Mouse (Mus musculus) T-helper 17 cell (primary cell): ENCODE results near the gene Tlcd1.
"Not testable (repeated sequence)": the region's sequence is repeated elsewhere in the genome, so short reads cannot be mapped to it uniquely, and the experiment has no call there.

Experiments
- in situ Hi-C, 2 experiments: fragments of 300-600 bp; cut with MboI, MseI; formaldehyde crosslinking; loops; 1 replicate in 1 of 2; 2 replicates in 1 of 2; pipeline ENCODE4 v1.15.1; 2025; ENCODE audit warnings: high pct_unique_total_duplicates in 2 of 2

Gene Tlcd1

DNA sequence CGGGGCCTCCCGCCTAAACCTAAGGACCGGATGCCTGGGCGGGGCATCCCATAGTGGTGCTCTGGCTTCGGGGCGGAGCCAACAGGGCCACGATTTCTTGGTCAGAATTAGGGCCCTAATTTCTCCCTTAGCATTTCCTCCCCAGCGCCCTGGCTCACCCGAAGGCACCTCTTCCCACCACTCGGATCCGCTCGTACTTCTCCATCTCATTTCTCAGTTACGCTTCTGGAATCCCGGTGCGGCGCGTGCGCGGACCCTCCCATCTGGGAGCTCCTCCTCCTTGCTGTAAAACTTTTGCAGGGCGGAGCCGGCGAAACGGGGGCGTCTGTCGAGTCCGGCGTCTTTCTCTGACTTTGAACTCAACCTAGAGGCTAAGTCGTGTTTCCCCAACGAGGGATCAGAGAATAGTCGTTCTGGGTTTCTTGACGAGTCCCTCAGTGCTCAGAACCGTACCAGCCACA lies at the start of gene Tlcd1, which contains the start of gene Nek8:
Tlcd1 (plus strand) TSS at position 310 of the 461 bp plus-strand sequence.
Nek8 (minus strand) TSS at position 274 of the 461 bp plus-strand sequence.
- in situ Hi-C loops, result loop anchor here in 1 of 2 experiments (10.0 kb wide), 1 partner anchor 958 kb away; no protein-coding TSS in a partner anchor

DNA sequence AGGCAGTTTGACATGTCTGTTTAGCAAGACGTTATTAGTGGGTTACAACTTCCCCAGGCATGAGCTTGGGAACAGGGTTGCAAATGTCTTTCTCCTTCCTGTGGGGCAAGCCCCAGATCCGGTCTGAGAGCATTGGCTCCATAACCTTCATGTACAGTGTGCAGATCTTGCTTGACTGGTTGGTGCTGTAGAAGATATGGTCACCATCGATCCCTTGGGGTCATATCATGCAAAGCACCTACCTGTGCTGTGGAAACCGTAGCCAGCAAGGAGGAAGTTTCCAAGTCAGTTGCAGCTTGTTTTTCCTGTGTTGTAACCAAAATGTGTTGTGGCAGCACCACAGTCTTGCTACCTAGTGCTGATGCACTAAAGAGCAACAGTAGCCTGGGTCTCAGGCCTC lies 49.8 kb upstream of the Tlcd1 start:
- in situ Hi-C loops, result loop anchor here (5.0 to 10.0 kb wide), 3 partner anchors 54 to 1692 kb away; no protein-coding TSS in a partner anchor

GRCm38 (mm10) chr11:78129458-78129857 lies 47.1 kb upstream of the Tlcd1 start:
- in situ Hi-C loops, result loop anchor here (5.0 to 10.0 kb wide), 3 partner anchors 57 to 1695 kb away; no protein-coding TSS in a partner anchor

GRCm38 (mm10) chr11:78133915-78134314 lies 42.6 kb upstream of the Tlcd1 start:
- in situ Hi-C loops, result no loop called here

DNA sequence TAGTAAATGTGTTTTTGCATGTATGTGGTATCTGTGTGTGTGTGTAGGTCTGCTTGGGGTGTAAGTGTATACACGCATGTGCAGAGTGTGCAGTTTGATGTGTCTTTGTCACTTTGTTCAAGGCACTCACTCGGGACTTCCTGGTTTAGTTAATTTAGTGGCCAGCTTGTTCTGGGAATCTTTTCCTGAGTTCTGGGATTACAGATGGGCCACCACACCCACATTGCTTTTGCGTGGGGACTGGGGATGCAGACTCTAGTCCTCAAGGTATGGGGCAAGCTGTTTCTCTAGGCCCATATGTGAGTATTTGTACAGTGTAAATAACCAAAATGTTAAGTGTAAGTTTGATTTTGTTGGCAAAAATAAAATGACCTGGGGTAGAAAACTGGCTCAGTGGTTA lies 42.2 kb upstream of the Tlcd1 start:
- in situ Hi-C loops, result no loop called here

DNA sequence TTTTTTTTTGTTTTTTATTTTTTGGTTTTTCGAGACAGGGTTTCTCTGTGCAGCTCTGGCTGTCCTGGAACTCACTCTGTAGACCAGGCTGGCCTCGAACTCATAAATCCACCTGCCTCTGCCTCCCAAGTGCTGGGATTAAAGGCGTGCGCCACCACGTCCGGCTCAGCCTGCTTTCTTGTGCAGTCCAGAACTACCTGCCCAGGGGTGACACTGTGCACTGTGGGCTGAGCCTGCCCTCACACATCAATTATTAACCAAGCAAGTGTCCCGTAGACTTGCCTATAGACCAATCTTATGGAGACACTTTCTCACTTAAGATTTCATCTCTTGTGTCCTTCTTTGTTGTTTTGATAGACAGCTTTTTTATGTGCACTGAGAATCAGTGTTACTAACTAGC lies 41.2 kb upstream of the Tlcd1 start:
- in situ Hi-C loops, result not testable (repeated sequence)

- in situ Hi-C loops, result no loop called here
Observed at GRCm38 (mm10) chr11:78136132-78136531, 40.4 kb upstream of the Tlcd1 start.

DNA sequence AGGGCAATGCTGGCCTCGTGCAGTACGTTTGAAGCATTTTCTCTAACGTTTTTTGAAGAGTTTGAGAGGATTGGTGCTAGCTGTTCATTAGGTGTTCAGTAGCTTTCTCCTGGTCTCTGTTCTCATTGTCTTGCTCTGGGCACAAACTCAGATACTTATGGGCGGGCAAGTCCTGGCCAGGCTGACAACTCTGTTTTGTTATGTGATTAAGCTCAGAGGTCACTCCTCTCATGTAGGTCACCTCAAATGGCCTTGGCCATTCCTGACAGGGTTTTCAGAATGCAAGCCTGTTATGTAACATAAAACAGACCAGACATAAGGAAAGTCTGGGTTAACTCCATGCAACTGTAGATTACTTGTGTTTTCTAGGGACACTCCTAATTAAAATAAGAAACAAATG lies 38.9 kb upstream of the Tlcd1 start:
- in situ Hi-C loops, result no loop called here

GRCm38 (mm10) chr11:78138023-78138422 lies 38.5 kb upstream of the Tlcd1 start:
- in situ Hi-C loops, result no loop called here

DNA sequence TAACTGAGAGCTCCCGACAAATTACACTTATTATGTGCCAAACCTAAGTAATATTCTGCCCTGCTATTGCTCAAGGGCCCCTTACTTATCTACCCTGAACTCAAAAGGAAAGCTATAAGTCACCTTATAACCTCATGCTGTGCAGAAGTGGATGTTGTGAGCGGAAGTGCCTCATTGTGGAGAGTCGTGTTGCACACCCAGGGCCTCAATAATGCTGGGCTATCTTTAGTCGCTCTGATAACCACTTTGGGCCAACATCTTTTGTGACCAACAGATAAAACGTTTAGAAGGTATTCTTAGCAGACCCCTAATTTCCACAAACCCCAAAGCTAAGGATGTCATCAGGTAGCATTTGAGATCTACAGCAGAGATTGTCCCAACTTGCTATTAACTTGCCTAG lies 35.8 kb upstream of the Tlcd1 start:
- in situ Hi-C loops, result no loop called here

GRCm38 (mm10) chr11:78143520-78143919 lies 33.0 kb upstream of the Tlcd1 start:
- in situ Hi-C loops, result no loop called here

DNA sequence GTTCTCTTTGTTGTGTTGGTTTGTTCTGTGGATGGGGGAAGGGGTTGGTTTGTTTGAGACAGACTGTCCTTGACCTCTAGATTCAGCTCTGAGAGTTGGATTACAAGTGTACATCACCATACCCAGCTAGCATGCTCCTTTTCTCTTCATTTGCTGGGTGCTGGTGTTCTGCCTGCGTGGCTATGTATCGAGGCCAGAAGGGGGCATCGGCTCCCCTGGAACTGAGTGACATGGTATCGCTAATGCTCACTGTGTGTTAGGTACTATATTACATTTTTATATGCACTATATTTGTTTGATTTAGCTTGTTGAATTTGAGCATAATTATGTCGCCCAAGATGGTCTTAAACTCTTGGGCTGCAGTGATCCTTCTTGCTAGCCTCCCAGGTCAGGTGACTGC lies 30.3 kb upstream of the Tlcd1 start:
- in situ Hi-C loops, result loop anchor here in 1 of 2 experiments (5.0 kb wide), 1 partner anchor 39 kb away; no protein-coding TSS in a partner anchor

GRCm38 (mm10) chr11:78146707-78147543 lies 29.6 kb upstream of the Tlcd1 start:
- in situ Hi-C loops, result loop anchor here in 1 of 2 experiments (5.0 kb wide), 1 partner anchor 40 kb away; no protein-coding TSS in a partner anchor

DNA sequence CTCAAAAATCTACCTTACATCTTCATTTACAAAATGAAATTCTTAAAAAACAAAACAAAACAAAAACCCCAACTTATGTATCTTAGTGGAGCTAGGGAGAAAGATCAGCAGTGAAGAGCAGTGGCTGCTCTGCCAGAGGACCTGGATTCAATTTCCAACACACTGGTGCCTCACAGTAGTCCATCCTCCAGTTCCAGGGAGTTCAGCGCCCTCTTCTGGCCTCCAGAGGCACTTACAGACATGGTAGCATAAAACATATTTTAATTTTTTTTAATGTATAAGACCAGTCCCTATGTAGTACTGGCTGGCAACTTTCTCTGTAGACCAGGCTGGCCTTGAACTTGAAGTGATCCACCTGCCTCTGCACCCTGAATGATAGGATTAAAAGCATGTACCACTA lies 25.4 kb upstream of the Tlcd1 start:
- in situ Hi-C loops, result no loop called here

GRCm38 (mm10) chr11:78152299-78153231 lies 23.9 kb upstream of the Tlcd1 start:
- in situ Hi-C loops, result no loop called here

- in situ Hi-C loops, result no loop called here
Observed at GRCm38 (mm10) chr11:78153778-78154177, 22.7 kb upstream of the Tlcd1 start.

DNA sequence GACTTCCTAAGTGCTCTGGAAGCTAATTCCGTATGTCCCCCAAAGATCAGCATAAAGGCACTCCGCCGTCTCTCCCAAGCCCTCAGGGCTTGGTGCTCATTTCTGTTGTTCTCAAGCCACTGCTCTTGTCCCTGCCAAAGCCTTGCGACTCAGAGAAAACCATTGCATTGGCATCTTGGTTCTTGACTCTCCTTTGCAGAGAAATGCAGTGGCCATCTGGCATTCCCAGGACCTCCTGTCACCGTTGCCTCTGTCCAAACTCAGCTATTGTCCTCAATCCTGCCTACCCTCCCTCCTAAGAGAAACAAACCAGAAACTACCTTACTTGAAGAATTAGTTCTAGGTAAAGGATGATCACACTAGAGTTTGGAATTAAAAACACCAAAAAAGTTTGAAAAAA lies 20.8 kb upstream of the Tlcd1 start:
- in situ Hi-C loops, result no loop called here

DNA sequence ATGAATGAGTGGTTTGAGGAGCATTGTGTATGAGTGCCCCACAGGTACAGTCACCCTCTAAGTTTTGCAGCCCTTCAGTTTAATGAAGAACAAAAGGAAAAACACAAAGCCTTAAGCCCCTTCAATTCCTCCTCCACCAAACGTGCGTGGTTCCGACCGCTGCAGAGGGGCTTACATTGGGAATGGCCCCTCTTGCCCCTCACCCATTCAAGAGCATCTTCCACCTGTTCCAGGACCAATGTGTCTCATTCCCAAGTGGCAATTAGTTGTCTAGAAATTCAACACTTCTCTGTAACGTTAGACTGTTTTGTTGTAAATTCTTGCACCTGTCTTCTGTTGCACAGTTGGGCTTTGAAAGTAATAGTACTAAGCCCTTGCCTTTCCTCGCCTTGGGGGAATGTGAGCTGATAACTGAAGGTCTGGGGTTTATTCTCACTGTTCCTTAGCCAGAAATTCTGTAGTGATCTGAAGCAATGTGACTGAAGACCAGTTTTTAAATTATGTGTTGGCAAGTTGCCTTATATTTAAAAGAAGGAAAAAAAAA lies 20.3 kb upstream of the Tlcd1 start:
- in situ Hi-C loops, result no loop called here

DNA sequence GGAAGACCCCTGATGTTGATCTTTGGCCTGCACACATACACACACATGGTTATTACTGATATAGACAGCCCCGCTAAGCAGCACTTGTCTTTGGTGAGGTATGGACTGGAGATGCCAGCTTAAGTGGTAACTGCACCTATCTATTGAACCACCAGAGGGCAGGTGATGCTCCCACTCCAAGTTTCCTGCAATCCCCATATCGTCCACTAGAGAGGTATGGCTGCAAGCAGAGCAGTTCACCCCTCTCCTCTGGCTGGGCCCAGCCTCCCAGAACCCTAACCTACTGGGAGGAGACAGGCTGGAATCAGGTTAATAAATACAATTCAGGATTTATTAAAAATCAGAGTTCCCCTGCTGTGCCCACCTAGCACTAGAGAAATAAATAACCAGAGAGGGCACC lies 17.4 kb upstream of the Tlcd1 start:
- in situ Hi-C loops, result no loop called here

DNA sequence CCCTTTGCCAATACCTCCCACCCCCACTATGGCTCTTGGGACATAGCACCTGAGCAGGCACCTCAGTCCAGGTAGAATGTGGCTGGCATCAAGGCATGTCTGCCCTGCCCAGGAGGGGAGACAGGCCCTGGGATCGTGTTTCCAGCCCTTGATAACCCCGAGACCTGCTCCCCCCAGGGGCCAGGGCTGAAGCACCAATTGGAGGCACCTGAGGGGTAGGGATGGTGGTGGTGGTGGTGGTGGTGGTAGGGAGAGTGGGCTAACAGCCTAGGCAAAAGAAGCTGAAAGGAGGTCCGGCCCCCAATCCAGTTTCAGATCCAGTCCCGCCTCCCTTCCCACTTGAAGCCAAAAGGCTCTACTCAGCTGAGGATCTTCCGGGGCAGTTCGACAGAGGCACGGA lies 17.0 kb upstream of the Tlcd1 start:
- in situ Hi-C loops, result no loop called here

- in situ Hi-C loops, result no loop called here
Observed at GRCm38 (mm10) chr11:78160171-78160570, 16.3 kb upstream of the Tlcd1 start.

- in situ Hi-C loops, result no loop called here
Observed at GRCm38 (mm10) chr11:78160675-78161074, 15.8 kb upstream of the Tlcd1 start.
